Mouse (Mus musculus) neural tube, embryonic 12.5 days (tissue): Measurements from ENCODE around the gene Ggact. TPM values are rescaled to one million over a fixed set of nuclear protein-coding genes. Genes with fewer than 3 reads are reported as not detected.

Source experiments
- ATAC-seq: fragments of 200-750 bp; cut with Nextera tagmentation; 2 replicates; pipeline ENCODE4 v1.8.0; 2017; ENCODE audit warnings: low read depth, mild to moderate bottlenecking, moderate TSS enrichment, moderate library complexity; ENCODE audit not compliant: low FRiP score
- H3K27ac ChIP-seq: fragments of 300-500 bp; sonication (generic); 2 replicates; pipeline ENCODE4 v1.5.1; 2016
- H3K27me3 ChIP-seq: fragments of 300-500 bp; sonication (generic); replicated peaks from 2 replicates; pipeline ENCODE4 v1.6.1; 2016; ENCODE audit warnings: mild to moderate bottlenecking
- H3K36me3 ChIP-seq: fragments of 300-500 bp; sonication (generic); 2 replicates; pipeline ENCODE4 v1.6.1; 2016; ENCODE audit warnings: mild to moderate bottlenecking
- H3K4me1 ChIP-seq: fragments of 300-500 bp; sonication (generic); 2 replicates; pipeline ENCODE4 v1.6.1; 2016
- H3K4me2 ChIP-seq: fragments of 300-500 bp; sonication (generic); replicated peaks from 2 replicates; pipeline ENCODE4 v1.6.1; 2016; ENCODE audit warnings: mild to moderate bottlenecking
- H3K4me3 ChIP-seq: fragments of 300-500 bp; sonication (generic); 2 replicates; pipeline ENCODE4 v1.5.1; 2016
- H3K9ac ChIP-seq: fragments of 300-500 bp; sonication (generic); 2 replicates; pipeline ENCODE4 v1.6.1; 2016; ENCODE audit warnings: mild to moderate bottlenecking
- H3K9me3 ChIP-seq: fragments of 300-500 bp; sonication (generic); 2 replicates; pipeline ENCODE4 v1.6.1; 2016; ENCODE audit warnings: mild to moderate bottlenecking
- WGBS: fragments of 180-500 bp; shearing (Covaris S2); methylation state at CpG from one replicate; pipeline ENCODE4 v1.1.7; 2016; 5-methylcytosine and 5-hydroxymethylcytosine counted together
- polyA plus RNA-seq: library from polyadenylated mRNA; unstranded; fragments of >200 nt; fragmentation: Nextera tagmentation; extraction: Ambion mirVana; gene quantifications from 2 replicates; pipeline ENCODE4 v1.2.1, GENCODE M21; 2016

Gene Ggact
- polyA plus RNA-seq, 1 experiment from 2014 or later: 5.5 TPM

GRCm38 (mm10) chr14:122784701-122785100 lies 128.9 kb downstream of the Ggact start:
- H3K4me2 ChIP-seq: no peak overlapping the region
- H3K27ac ChIP-seq: no peak overlapping the region
- no peak overlapping the region for H3K4me3 ChIP-seq
- no peaks in the 10 kb centered on the region for H3K27me3 ChIP-seq
- no peaks in the 10 kb centered on the region for H3K4me1 ChIP-seq
- no peaks in the 10 kb centered on the region for H3K9me3 ChIP-seq
- WGBS: 79% methylated on average over 4 of the region's 4 CpGs
- no peak for ATAC-seq
- H3K36me3 ChIP-seq: no peaks in the 10 kb centered on the region
- H3K9ac ChIP-seq: no peak overlapping the region

- ATAC-seq: no peak
- no peak overlapping the region for H3K27ac ChIP-seq
- no peaks in the 10 kb centered on the region for H3K27me3 ChIP-seq
- no peaks in the 10 kb centered on the region for H3K36me3 ChIP-seq
- H3K4me3 ChIP-seq: no peak overlapping the region
- WGBS: 95% methylated on average over 5 of the region's 5 CpGs
- no peaks in the 10 kb centered on the region for H3K4me1 ChIP-seq
- H3K9ac ChIP-seq: no peak overlapping the region
- no peaks in the 10 kb centered on the region for H3K9me3 ChIP-seq
- no peak overlapping the region for H3K4me2 ChIP-seq
Observed at GRCm38 (mm10) chr14:122766448-122766847, 147.1 kb downstream of the Ggact start.

Other genes starting within 250 kb of the Ggact start
- 55.9 and 58.7 TPM in 2 replicates for gene Tmtc4, start 70.3 kb upstream of the Ggact start, polyA plus RNA-seq